ENCODE assay signal across 16 mouse cellular contexts in genomic region chr1:187346923-187347322, GRCm38 (mm10).
DNase-seq lines count a peak whose midpoint lies in the region; ATAC-seq and TF ChIP-seq lines count a peak whose summit lies in the region.
"Had no signal": no experiment of that assay in that cellular context is flagged by ENCODE, and none has a peak within 500 bp of the region (broad histone marks: within the 10 kb centered on the region; RNA-seq: fewer than 3 reads in every experiment).

No protein-coding gene starts in this region.

- H3K27ac ChIP-seq in liver, embryonic 11.5 days (ENCODE audit: low read depth, low read length): no peak overlapping the region
- peak overlapping the region; percentile 49; the same call in 1 of the 2 replicates for H3K27ac ChIP-seq in liver, postnatal 0 days (ENCODE audit: low read depth)
- H3K27ac ChIP-seq in cerebellum, adult 2 months (ENCODE audit: insufficient read depth, low read length): no peak overlapping the region
- H3K27ac ChIP-seq: embryonic facial prominence, embryonic 12.5 days; left cerebral cortex, adult 2 months; limb, embryonic 12.5 days; stomach, postnatal 0 days had no signal

- H3K9me3 ChIP-seq in liver, embryonic 11.5 days (ENCODE audit: control insufficient read depth, low read length): no peaks in the 10 kb centered on the region
- no peaks in the 10 kb centered on the region for H3K9me3 ChIP-seq in liver, postnatal 0 days (ENCODE audit: low read length)
- H3K9me3 ChIP-seq: embryonic facial prominence, embryonic 12.5 days; limb, embryonic 12.5 days had no signal

- no peaks in the 10 kb centered on the region; the same call in 1 of the 2 replicates for H3K4me1 ChIP-seq in liver, embryonic 11.5 days (replicated peaks; ENCODE audit: control insufficient read depth, insufficient read depth, low read length)
- H3K4me1 ChIP-seq in liver, postnatal 0 days (ENCODE audit: insufficient read depth): no peaks in the 10 kb centered on the region
- no peaks in the 10 kb centered on the region for H3K4me1 ChIP-seq in cerebellum, adult 2 months (ENCODE audit: control insufficient read depth, insufficient read depth, low read length)
- H3K4me1 ChIP-seq: embryonic facial prominence, embryonic 12.5 days had no signal

- DNase-seq in liver, embryonic 11.5 days (ENCODE audit: low spot score): no peak
- DNase-seq in liver: no peak
- no peak for DNase-seq in liver, postnatal 0 days
- peak; percentile 14 for DNase-seq in thymus, postnatal 25 days
- DNase-seq in layer of hippocampus, postnatal 10 days (ENCODE audit: low spot score in 2 of 2): no peak
- no peak for DNase-seq in cerebellum, adult 2 months
- no peak for DNase-seq in kidney, adult 9 months
- DNase-seq: adrenal gland, postnatal 25 days; gastrocnemius, postnatal 10 days; lung, embryonic 14.5 days; retina, postnatal 1 day had no signal

- no peak for TF ChIP-seq EP300 in liver, postnatal 0 days (IDR thresholded peaks at IDR 0.05; ENCODE audit: low read depth)

- no peak for TF ChIP-seq CTCF in liver, postnatal 0 days (IDR thresholded peaks at IDR 0.05; ENCODE audit: low read depth)
- TF ChIP-seq CTCF in cerebellum, adult 2 months (IDR thresholded peaks at IDR 0.05; ENCODE audit: borderline replicate concordance, insufficient read depth, low read depth, low read length): no peak

- H3K4me2 ChIP-seq in liver, embryonic 11.5 days: no peak overlapping the region
- peak overlapping the region; percentile 26; the same call in 1 of the 2 replicates for H3K4me2 ChIP-seq in liver, postnatal 0 days (ENCODE audit: low read depth, low read length)
- H3K4me2 ChIP-seq: embryonic facial prominence, embryonic 12.5 days; limb, embryonic 12.5 days; lung, embryonic 14.5 days had no signal

- 62% methylated on average over 11 of the region's 11 CpGs for WGBS in liver, embryonic 11.5 days
- 46% methylated on average over 11 of the region's 11 CpGs for WGBS in liver, postnatal 0 days (ENCODE audit: insufficient replicate concordance)
- 87% methylated on average over 11 of the region's 11 CpGs for WGBS in cerebellum, adult 2 months

- no peak for TF ChIP-seq POLR2A in cerebellum, adult 2 months (IDR thresholded peaks at IDR 0.05; ENCODE audit: borderline replicate concordance, insufficient read depth, low read length)

- H3K9ac ChIP-seq in liver, embryonic 11.5 days (ENCODE audit: low read depth, low read length): no peak overlapping the region
- no peak overlapping the region for H3K9ac ChIP-seq in liver, postnatal 0 days (replicated peaks)
- H3K9ac ChIP-seq: embryonic facial prominence, embryonic 12.5 days; limb, embryonic 12.5 days; lung, embryonic 14.5 days had no signal

- no peak overlapping the region for H3K4me3 ChIP-seq in liver, embryonic 11.5 days (ENCODE audit: low read depth, low read length)
- no peak overlapping the region for H3K4me3 ChIP-seq in liver, postnatal 0 days (ENCODE audit: low read depth, low read length)
- H3K4me3 ChIP-seq in cerebellum, adult 2 months (replicated peaks; ENCODE audit: insufficient read depth, low read depth, low read length): no peak overlapping the region
- H3K4me3 ChIP-seq: embryonic facial prominence, embryonic 12.5 days; left cerebral cortex, adult 2 months; limb, embryonic 12.5 days had no signal

- no peaks in the 10 kb centered on the region for H3K36me3 ChIP-seq in liver, embryonic 11.5 days (ENCODE audit: control insufficient read depth, insufficient read depth, low read length)
- peaks cover 5% of the 10 kb centered on the region for H3K36me3 ChIP-seq in liver, postnatal 0 days (replicated peaks; ENCODE audit: insufficient read depth, low read length)

- peak; percentile 12; the same call in 1 of the 2 replicates for ATAC-seq in liver, embryonic 11.5 days (replicated peaks; ENCODE audit: low FRiP score)
- ATAC-seq in activated CD4-positive, CD25-positive, alpha-beta regulatory T cell, adult 4 months: peak; percentile 64
- peak; percentile 44 for ATAC-seq in liver, postnatal 0 days

- no peaks in the 10 kb centered on the region for H3K27me3 ChIP-seq in liver, embryonic 11.5 days (replicated peaks; ENCODE audit: control insufficient read depth, insufficient read depth, low read length)
- H3K27me3 ChIP-seq in liver, postnatal 0 days (ENCODE audit: insufficient read depth, low read length): no peaks in the 10 kb centered on the region
- no peaks in the 10 kb centered on the region for H3K27me3 ChIP-seq in cerebellum, adult 2 months (ENCODE audit: control insufficient read depth, insufficient read depth, low read length)
- H3K27me3 ChIP-seq: embryonic facial prominence, embryonic 12.5 days; limb, embryonic 12.5 days had no signal

Comparison
In these comparisons a context has a peak if more than half of its experiments do, and no peak if none do; other contexts are left out.
1. ATAC-seq: peak in every context shown above with its lines; median percentile 64 in activated CD4-positive, CD25-positive, alpha-beta regulatory T cell, adult 4 months; 44 in liver, postnatal 0 days; 12 in liver, embryonic 11.5 days.